Mouse (Mus musculus) E14TG2a.4 (cell line): Measurements from ENCODE around the gene Ckm.
A peak's percentile ranks its signal among the peaks of the same experiment; 100 is the strongest.

Experiments used
- H3K27me3 ChIP-seq: 2 replicates; pipeline ENCODE4 v1.6.1; 2014; ENCODE audit warnings: low read length, control low read depth; ENCODE audit not compliant: insufficient read depth
- H3K36me3 ChIP-seq: 2 replicates; pipeline ENCODE4 v1.6.1; 2014; ENCODE audit warnings: low read length, control low read depth; ENCODE audit not compliant: insufficient read depth
- H3K4me1 ChIP-seq: replicated peaks from 2 replicates; pipeline ENCODE4 v1.6.1; 2014; ENCODE audit warnings: low read depth, low read length, control low read depth
- H3K4me3 ChIP-seq: replicated peaks from 2 replicates; pipeline ENCODE4 v1.5.1; 2014; ENCODE audit warnings: mild to moderate bottlenecking, low read length
- H3K9me3 ChIP-seq: 2 replicates; pipeline ENCODE4 v1.6.1; 2014; ENCODE audit warnings: low read length, control low read depth
- CTCF ChIP-seq: conservative IDR thresholded peaks from 2 replicates; pipeline ENCODE4 v1.5.1; 2014; ENCODE audit warnings: low read length
- NANOG ChIP-seq: IDR thresholded peaks from 2 replicates; pipeline ENCODE4 v1.6.1; 2014; ENCODE audit warnings: borderline replicate concordance, low read length, mixed read lengths
- POU5F1 ChIP-seq: IDR thresholded peaks from 2 replicates; pipeline ENCODE4 v1.6.1; 2014; ENCODE audit warnings: low read length, borderline replicate concordance

Gene Ckm

DNA sequence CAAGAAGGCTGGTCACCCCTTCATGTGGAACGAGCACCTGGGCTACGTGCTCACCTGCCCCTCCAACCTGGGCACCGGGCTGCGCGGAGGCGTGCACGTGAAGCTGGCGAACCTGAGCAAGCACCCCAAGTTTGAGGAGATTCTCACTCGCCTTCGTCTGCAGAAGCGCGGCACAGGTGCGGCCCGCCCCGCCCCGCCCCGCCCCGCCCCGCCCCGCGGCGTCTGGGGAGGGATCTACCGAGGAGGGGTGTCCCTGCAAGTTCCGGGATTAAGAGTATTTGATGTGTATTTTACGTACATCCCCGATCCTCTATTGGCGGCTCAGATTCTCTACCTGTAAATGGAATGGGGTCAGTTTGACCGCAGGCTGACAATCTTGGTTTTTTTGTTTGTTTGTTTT, 15.5 kb downstream of the Ckm start:
- Histone ChIP-seq H3K9me3 (no peaks in the 10 kb centered on the region), H3K36me3 (peaks cover 5% of the 10 kb centered on the region)
- TF ChIP-seq POU5F1 (no peak), CTCF (no peak), NANOG (no peak)

GRCm38 (mm10) chr7:19420821-19421636, 16.5 kb downstream of the Ckm start:
- Histone ChIP-seq H3K27me3 (peaks cover 80% of the 10 kb centered on the region), H3K4me1 (peaks cover 41% of the 10 kb centered on the region), H3K9me3 (no peaks in the 10 kb centered on the region), H3K36me3 (peaks cover 12% of the 10 kb centered on the region), H3K4me3 (peak overlapping the region; percentile 78)
- no peak for TF ChIP-seq CTCF
- no peak for TF ChIP-seq NANOG
- TF ChIP-seq POU5F1 = no peak

More for the DNA sequence above, 15.5 kb downstream of the Ckm start:
- Histone ChIP-seq H3K27me3 (peaks cover 79% of the 10 kb centered on the region), H3K4me3 (0 out of 2 replicates have a peak overlapping the region, but pooled peaks have one; percentile 4), H3K4me1 (peaks cover 39% of the 10 kb centered on the region)

DNA sequence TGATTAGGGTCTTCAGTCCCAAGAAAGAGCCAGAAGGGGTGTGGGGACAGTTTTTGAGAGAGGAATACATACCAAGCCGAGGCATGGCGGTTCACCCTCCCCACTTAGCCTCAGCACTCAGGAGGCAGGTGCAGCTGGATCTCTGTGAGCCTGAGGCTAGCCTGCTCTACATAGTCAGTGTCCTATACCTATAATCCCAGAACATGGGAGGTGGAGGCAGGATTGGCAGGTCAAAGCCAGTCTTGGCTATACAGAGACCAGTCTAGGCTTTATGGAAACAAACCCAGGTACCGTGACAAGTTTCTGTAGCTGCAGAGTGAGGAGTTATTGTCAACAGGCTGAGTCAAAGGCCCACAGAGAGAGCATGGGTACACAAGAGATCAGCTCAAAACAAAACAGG, 18.5 kb downstream of the Ckm start:
- Histone ChIP-seq H3K9me3 (no peaks in the 10 kb centered on the region), H3K36me3 (peaks cover 12% of the 10 kb centered on the region), H3K27me3 (peaks cover 70% of the 10 kb centered on the region), H3K4me3 (no peak overlapping the region), H3K4me1 (peaks cover 55% of the 10 kb centered on the region)
- TF ChIP-seq POU5F1 = no peak
- no peak for TF ChIP-seq CTCF
- no peak for TF ChIP-seq NANOG

GRCm38 (mm10) chr7:19424051-19424450, 19.5 kb downstream of the Ckm start:
- no peaks in the 10 kb centered on the region for H3K9me3 ChIP-seq
- peaks cover 12% of the 10 kb centered on the region for H3K36me3 ChIP-seq
- no peak for TF ChIP-seq POU5F1
- TF ChIP-seq NANOG = no peak
- TF ChIP-seq CTCF = no peak
- no peak overlapping the region for H3K4me3 ChIP-seq
- peaks cover 69% of the 10 kb centered on the region for H3K27me3 ChIP-seq
- peaks cover 63% of the 10 kb centered on the region for H3K4me1 ChIP-seq

DNA sequence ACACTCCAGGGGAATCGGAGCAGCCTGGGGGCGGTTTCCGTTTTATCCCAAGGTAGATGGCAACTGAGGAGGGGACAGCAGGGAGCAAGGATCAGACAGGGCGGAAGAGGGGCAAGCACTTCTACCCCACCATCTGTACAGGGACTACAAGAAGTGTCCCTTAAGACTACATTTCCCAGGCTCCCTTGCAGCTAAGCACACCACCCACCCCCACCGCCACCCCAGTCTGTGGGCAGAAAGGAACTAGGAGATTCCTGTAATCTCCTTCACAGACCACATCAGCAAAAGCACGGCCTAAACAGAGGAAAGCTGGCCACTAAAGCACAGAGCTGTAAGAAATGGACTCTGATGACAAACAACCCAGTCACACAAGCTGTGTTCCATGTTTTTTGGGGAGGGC, 21.8 kb downstream of the Ckm start:
- no peak for TF ChIP-seq POU5F1
- no peak for TF ChIP-seq CTCF
- no peak for TF ChIP-seq NANOG
- Histone ChIP-seq H3K4me3 (peak overlapping the region; percentile 78), H3K27me3 (peaks cover 53% of the 10 kb centered on the region), H3K36me3 (peaks cover 28% of the 10 kb centered on the region), H3K9me3 (no peaks in the 10 kb centered on the region), H3K4me1 (peaks cover 62% of the 10 kb centered on the region)

GRCm38 (mm10) chr7:19426888-19427287, 22.3 kb downstream of the Ckm start:
- H3K4me3 ChIP-seq = peak overlapping the region; percentile 78
- H3K4me1 ChIP-seq = peaks cover 58% of the 10 kb centered on the region
- peaks cover 34% of the 10 kb centered on the region for H3K36me3 ChIP-seq
- H3K27me3 ChIP-seq = peaks cover 48% of the 10 kb centered on the region
- H3K9me3 ChIP-seq = no peaks in the 10 kb centered on the region
- TF ChIP-seq CTCF (no peak), POU5F1 (no peak), NANOG (no peak)

GRCm38 (mm10) chr7:19427999-19428650, 23.5 kb downstream of the Ckm start:
- peaks cover 5% of the 10 kb centered on the region for H3K9me3 ChIP-seq
- H3K27me3 ChIP-seq = peaks cover 36% of the 10 kb centered on the region
- peaks cover 46% of the 10 kb centered on the region for H3K36me3 ChIP-seq
- TF ChIP-seq POU5F1 (no peak), NANOG (no peak), CTCF (no peak)
- H3K4me3 ChIP-seq = peak overlapping the region; percentile 74
- H3K4me1 ChIP-seq = peaks cover 59% of the 10 kb centered on the region

DNA sequence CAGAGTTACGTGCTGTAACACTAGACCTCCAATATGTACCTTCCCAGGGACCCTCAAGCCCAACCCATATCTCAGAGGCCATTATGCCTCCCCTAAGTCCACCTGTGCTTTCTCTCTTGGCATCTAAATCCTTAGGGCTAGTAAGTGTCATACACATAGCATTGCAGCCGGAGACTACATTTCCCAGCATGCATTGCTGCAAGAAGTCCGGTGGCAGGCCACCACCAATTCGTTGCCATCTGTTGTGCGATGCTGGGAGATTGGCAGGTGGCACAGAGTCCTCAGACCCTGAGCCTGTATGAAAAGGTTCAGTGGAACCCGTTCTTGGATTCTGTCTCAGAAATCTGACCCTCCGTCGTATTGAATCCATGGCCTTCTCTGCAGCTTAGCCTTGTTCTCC, 25.1 kb downstream of the Ckm start:
- Histone ChIP-seq H3K36me3 (peaks cover 61% of the 10 kb centered on the region), H3K4me3 (peak overlapping the region; percentile 74)
- no peak for TF ChIP-seq NANOG
- no peak for TF ChIP-seq POU5F1
- no peak for TF ChIP-seq CTCF

More for the DNA sequence above, 25.1 kb downstream of the Ckm start:
- Histone ChIP-seq H3K27me3 (peaks cover 22% of the 10 kb centered on the region), H3K9me3 (peaks cover 5% of the 10 kb centered on the region), H3K4me1 (peaks cover 73% of the 10 kb centered on the region)
